Mouse (Mus musculus) layer of hippocampus, adult 18-20 months (tissue): ENCODE results near the gene Ufl1. TPM values are rescaled to one million over a fixed set of nuclear protein-coding genes. Genes with fewer than 3 reads are reported as not detected.

ENCODE experiments used
- total RNA-seq, 2 experiments: library from RNA; stranded (reverse); gene quantifications; 2 replicates each; pipeline ENCODE4 v1.2.3; 2021

The Ufl1 gene
- total RNA-seq, 2 experiments from 2014 or later: 27.1 to 32.5 TPM

Other genes with a start within 250 kb of the Ufl1 start
- gene Fhl5, start 38.9 kb downstream of the Ufl1 start, total RNA-seq: under 1 TPM; 0.30 to 0.57 TPM